Mouse (Mus musculus) bone marrow macrophage, adult 2 months (primary cell): ENCODE data around the gene Eif4a2. TPM values are rescaled to one million over a fixed set of nuclear protein-coding genes. Genes with fewer than 3 reads are reported as not detected.
A peak's percentile ranks its signal among the peaks of the same experiment; 100 is the strongest.
"Not testable (repeated sequence)": the region's sequence is repeated elsewhere in the genome, so short reads cannot be mapped to it uniquely, and the experiment has no call there.

Experiments used
- H3K27ac ChIP-seq: 2 replicates; pipeline ENCODE4 v1.5.1; 2012; ENCODE audit warnings: low read depth, low read length; ENCODE audit not compliant: insufficient read depth
- H3K4me1 ChIP-seq: 2 replicates; pipeline ENCODE4 v1.6.1; 2012; ENCODE audit warnings: low read length; ENCODE audit not compliant: control insufficient read depth, insufficient read depth
- H3K4me3 ChIP-seq: 2 replicates; pipeline ENCODE4 v1.5.1; 2012; ENCODE audit warnings: mild to moderate bottlenecking, low read length, moderate library complexity; ENCODE audit not compliant: insufficient read depth
- CTCF ChIP-seq: IDR thresholded peaks from 2 replicates; pipeline ENCODE4 v1.5.1; 2012; ENCODE audit warnings: low read depth, mild to moderate bottlenecking, low read length, moderate library complexity
- POLR2A ChIP-seq: IDR thresholded peaks from 2 replicates; pipeline ENCODE4 v1.6.1; 2012; ENCODE audit warnings: mild to moderate bottlenecking, low read depth, low read length, borderline replicate concordance
- polyA plus RNA-seq: library from polyadenylated mRNA; stranded (reverse); fragments of >200 nt; gene quantifications from 2 replicates; pipeline ENCODE4 v1.2.4, GENCODE M21; 2012; ENCODE audit not compliant: missing spikeins, insufficient read depth, insufficient read length

The Eif4a2 gene
- polyA plus RNA-seq, 1 experiment, result 255 TPM

DNA sequence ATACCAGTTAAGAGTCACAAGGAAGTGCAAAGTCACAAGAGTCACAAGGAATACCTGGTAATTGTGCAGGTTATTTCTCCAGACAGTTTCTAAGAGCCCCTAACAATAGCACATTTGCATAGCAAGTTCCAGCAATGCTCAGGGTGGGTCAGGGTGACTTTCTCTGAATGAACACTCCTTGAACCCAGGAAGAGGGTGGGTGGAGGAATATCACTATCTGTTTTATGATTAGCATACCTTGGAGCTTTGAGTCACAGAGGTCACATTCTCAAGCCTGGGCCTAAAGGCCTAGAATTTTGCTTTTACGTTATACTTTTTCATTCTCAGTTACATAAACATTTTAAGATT lies 9.2 kb upstream of the Eif4a2 start:
- not testable (repeated sequence) for H3K27ac ChIP-seq, H3K4me1 ChIP-seq, H3K4me3 ChIP-seq

DNA sequence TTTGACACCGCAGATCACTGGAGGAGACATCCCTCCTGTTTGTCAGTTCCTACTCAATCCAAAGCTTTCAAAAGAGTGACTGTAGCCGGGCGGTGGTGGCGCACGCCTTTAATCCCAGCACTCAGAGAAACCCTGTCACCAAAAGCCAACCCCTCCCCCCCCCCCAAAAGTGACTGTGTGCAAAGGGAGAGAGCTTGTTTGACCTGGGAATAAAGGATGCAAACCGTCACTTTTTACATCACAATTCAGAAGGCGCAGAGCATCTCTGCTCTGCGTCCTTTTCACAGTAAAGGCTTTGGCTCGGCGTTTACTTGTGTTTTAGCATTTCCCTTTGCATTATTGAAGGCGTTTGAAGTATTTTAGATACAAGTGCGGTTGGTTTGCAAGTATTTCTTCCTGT lies 7.6 kb upstream of the Eif4a2 start:
- no peak for TF ChIP-seq CTCF
- no peak for TF ChIP-seq POLR2A
- H3K4me3 ChIP-seq, result no peak overlapping the region
- H3K4me1 ChIP-seq, result peaks cover 20% of the 10 kb centered on the region
- H3K27ac ChIP-seq, result no peak overlapping the region

DNA sequence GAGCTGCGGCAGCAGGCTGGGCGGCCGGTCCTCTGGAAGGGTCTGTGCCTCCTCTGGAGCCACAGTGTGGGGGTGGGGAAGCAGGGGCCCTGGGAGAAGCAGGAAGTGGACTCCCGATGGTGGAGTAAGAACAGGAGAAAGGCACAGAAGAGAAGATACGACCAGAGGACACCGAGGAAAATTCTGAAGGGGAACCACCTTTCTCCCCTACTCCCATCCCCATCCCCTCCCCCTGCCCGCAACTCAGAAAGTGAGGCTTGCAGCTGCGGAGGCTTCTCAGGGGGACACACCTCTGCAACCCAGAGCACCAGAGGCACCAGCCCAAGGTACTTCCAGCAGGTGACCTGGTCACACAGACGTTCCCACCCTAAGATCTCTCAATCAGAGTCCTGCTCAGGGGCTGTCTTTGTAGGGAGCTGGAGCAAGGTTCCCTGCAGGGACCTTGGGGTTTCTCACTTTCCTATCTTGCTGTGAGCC lies 7.1 kb upstream of the Eif4a2 start:
- Histone ChIP-seq H3K4me1 (peaks cover 20% of the 10 kb centered on the region), H3K4me3 (no peak overlapping the region), H3K27ac (no peak overlapping the region)
- no peak for TF ChIP-seq CTCF
- no peak for TF ChIP-seq POLR2A

DNA sequence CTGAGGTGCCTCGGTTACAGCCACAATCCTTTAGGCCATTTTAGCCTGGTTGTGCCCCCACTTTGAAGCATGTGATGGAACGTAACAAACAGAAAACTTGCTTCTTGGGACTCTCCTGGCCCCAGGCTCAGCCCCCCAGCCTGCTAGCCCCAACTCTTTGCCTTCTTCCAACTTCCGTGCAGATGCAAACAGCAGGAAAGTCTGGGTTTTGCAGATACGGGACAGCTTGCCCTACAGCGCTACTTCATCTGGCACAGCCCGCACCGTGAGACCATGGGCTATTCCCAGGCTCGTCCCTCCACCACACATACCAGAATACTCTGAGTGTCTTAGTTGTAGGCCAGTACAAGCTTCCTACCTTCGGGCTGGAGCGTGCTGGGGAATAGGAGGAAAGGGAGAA lies 6.6 kb upstream of the Eif4a2 start:
- Histone ChIP-seq H3K4me3 (no peak overlapping the region), H3K4me1 (peaks cover 20% of the 10 kb centered on the region), H3K27ac (no peak overlapping the region)
- TF ChIP-seq POLR2A (no peak), CTCF (no peak)

DNA sequence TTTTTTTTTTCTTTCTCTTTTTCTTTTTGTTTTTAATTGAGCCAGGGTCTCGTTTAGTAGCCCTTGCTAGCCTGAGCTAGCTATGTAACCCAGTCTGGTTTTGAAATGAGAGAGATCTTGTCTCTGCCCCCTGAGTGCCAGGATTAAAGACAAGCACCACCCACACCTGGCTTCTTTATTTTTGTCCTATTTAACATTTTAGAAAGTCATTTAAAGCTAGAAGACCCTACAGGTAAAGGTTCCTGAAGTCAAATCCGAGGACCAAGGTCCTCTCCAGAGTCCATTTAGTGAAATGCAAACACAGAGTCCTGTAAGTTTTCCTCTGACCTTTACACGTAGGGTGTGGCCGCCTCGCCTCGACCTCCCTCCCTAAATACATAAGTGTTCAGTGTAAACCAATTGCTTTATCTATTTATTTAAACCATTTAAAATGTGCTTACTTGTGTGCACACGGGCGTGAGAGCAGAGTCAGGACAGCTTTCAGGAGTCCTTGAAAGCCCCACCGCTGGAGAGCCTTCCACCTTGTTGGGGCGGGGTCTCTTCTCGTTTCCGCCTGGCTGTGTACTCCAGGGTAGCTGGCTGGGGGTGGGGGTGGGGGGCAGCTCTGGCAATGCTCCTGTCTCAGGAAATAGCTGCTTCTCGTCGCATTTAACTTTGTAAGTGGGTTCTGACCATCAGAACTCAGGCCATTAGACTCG lies 4.8 kb upstream of the Eif4a2 start:
- no peak for TF ChIP-seq CTCF
- TF ChIP-seq POLR2A, result no peak
- Histone ChIP-seq H3K4me1 (peaks cover 15% of the 10 kb centered on the region), H3K4me3 (no peak overlapping the region), H3K27ac (no peak overlapping the region)

DNA sequence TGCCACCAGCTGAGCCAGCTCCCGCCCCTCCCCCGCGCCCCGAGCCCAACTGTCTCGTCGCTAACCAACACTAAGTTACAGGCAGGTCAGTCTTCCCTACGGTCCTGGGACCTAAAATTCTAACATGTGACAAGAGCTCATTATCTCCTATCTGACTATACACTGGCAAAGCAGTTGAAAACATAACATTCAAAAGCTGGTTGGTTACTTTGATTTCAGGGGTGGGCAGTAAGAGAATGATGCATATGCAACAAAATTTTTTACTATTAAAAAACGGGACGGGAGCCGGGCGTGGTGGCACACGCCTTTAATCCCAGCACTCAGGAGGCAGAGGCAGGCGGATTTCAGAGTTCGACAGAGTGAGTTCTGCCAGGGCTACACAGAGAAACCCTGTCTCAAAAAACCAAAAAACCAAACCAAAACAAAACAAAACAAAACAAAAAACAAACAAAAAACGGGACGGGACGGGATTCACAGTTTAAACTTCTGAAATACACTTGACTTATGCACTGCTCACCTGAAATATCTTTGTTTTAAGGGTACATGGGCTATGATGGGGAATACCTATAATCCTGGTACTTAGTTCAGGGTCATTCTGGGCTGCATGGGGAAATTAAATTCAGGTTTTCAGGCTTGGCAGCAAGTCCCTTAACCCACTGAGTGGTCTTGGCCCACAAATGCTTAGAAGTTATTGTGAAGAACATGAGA lies 4.1 kb upstream of the Eif4a2 start:
- peaks cover 13% of the 10 kb centered on the region for H3K4me1 ChIP-seq
- H3K27ac ChIP-seq, result no peak overlapping the region
- no peak overlapping the region for H3K4me3 ChIP-seq
- TF ChIP-seq CTCF, result no peak
- TF ChIP-seq POLR2A, result no peak

DNA sequence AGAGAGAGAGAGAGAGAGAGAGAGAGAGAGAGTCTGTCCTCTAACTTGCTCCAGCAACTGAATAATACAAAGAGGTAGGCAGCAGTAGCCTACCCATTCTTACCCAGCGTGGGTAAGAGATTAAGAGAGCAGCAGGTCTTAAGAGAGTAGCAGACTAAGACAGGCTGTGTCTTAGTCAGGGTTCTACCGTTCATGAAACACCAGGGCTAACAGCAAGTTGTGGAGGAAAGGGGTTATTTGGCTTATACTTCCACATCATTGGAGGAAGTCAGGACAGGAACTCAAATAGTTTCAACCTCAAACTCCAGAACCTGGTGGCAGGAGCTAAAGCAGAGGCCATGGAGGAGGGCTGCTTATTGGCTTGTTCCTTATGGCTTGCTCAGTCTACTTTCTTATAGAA lies 3.4 kb upstream of the Eif4a2 start:
- Histone ChIP-seq H3K4me1 (peaks cover 13% of the 10 kb centered on the region), H3K27ac (peak overlapping the region; percentile 49), H3K4me3 (no peak overlapping the region)
- TF ChIP-seq CTCF, result no peak
- no peak for TF ChIP-seq POLR2A

DNA sequence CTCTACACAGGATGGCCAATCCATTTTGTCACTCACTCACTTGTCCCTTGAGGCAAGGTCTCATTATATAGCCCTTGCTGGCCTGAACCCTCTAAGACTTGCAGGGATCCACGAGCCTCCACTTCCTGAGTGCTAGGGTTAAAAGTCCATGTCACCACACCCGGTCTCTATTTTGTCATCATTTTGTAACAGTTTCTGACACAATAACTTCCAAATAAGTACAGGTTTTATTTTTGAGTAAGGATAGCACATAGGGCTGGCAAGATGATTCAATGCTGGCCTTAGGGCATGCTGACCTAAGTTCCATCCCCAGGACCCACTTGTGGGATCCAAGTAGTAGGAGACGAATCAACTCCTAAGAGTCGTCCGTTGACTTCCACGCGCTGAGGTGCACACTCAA lies 1.1 kb upstream of the Eif4a2 start:
- TF ChIP-seq CTCF, result no peak
- no peak for TF ChIP-seq POLR2A
- H3K27ac ChIP-seq, result no peak overlapping the region
- H3K4me3 ChIP-seq, result no peak overlapping the region
- H3K4me1 ChIP-seq, result peaks cover 13% of the 10 kb centered on the region

DNA sequence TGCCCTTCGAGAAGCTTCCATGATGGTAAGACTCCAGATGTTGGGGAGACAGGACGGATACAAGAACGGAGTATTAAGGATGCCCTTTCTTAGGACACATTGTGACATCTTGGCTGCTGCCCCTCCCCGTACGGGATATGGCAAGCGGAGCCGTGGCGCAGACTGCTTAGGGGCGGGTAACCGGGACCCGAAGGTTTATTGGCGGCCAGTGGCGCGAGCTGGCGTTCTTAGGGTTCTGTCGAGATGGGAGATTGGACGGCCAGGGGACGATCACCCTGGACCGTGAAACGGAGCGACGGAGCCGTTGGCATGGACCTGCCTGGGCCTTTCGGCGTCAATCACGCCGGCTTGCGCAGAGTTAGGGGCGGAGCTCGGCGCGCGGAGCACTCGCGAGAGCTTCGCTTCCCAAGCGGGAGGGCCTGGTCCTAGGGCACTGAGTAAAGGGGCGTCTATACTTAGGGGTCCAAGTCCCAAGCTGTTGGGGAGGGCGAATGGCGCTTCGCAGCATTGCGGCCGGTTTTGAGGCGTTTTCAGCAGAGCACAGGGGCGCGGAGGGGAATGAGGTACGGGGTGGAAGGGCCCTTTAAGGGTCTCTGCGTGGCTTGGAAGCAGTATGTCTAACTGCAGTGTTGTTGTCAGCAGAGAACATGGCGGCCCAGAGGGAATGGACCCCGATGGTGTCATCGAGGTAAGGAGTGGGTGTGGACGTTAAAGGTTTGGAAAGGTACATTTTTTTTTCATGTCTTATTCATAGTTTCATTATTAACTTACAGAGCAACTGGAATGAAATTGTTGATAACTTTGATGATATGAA lies 909 bp downstream of the Eif4a2 start:
- TF ChIP-seq CTCF (no peak), POLR2A (no peak)
- peak overlapping the region; percentile 99 for H3K4me3 ChIP-seq
- H3K4me1 ChIP-seq, result peaks cover 13% of the 10 kb centered on the region
- peak overlapping the region; percentile 94 for H3K27ac ChIP-seq

DNA sequence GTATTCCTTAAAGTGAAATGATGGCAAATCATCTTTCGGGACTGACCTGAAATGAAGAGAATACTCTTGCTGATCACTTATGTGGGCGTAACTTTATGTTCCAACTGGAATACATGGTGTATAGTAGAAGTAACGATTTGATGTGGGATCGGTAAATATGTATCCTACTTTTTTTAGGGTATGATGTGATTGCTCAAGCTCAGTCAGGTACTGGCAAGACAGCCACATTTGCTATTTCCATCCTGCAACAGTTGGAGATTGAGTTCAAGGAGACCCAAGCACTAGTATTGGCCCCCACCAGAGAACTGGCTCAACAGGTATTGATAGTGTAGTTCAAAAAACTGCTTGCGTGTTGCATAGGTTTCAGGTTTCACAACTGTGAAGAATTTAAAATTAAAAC lies 1.7 kb downstream of the Eif4a2 start:
- Histone ChIP-seq H3K4me1 (peaks cover 7% of the 10 kb centered on the region), H3K27ac (peak overlapping the region; percentile 94), H3K4me3 (peak overlapping the region; percentile 99)
- no peak for TF ChIP-seq CTCF
- no peak for TF ChIP-seq POLR2A
